Mouse (Mus musculus): Measurements from ENCODE around the gene Stard8.

- TF ChIP-seq POLR2A (IDR thresholded peaks at IDR 0.05; ENCODE audit: borderline replicate concordance, extremely low read depth, insufficient read depth, insufficient read length, poor library complexity, severe bottlenecking) (no peak), CTCF (IDR thresholded peaks at IDR 0.05; ENCODE audit: borderline replicate concordance, extremely low read depth, insufficient read depth, insufficient read length) (no peak)
Measured at GRCm38 (mm10) chrX:99019303-99019702, 16.3 kb downstream of the Stard8 start.
